ENCODE assay signal across 22 mouse cellular contexts in genomic region chr11:120257911-120258310, GRCm38 (mm10).
"Had no signal": no experiment of that assay in that cellular context is flagged by ENCODE, and none has a peak within 500 bp of the region (broad histone marks: within the 10 kb centered on the region; RNA-seq: fewer than 3 reads in every experiment).

No protein-coding gene starts in this region.

- H3K9me3 ChIP-seq: limb, embryonic 12.5 days; limb, embryonic 15.5 days; midbrain, embryonic 13.5 days; neural tube, embryonic 12.5 days; neural tube, embryonic 15.5 days; stomach, embryonic 15.5 days had no signal

- H3K4me2 ChIP-seq: limb, embryonic 15.5 days; liver, embryonic 11.5 days; lung, embryonic 14.5 days; midbrain, embryonic 13.5 days; neural tube, embryonic 12.5 days; neural tube, embryonic 15.5 days; stomach, embryonic 15.5 days had no signal

- H3K9ac ChIP-seq: limb, embryonic 12.5 days; limb, embryonic 15.5 days; liver, embryonic 14.5 days; liver, postnatal 0 days; lung, embryonic 14.5 days; neural tube, embryonic 12.5 days; neural tube, embryonic 15.5 days; stomach, embryonic 15.5 days had no signal

- H3K27ac ChIP-seq: kidney, postnatal 0 days; layer of hippocampus, adult 2 months; limb, embryonic 15.5 days; liver, embryonic 14.5 days; macrophage; midbrain, embryonic 13.5 days; neural tube, embryonic 12.5 days; neural tube, embryonic 15.5 days; stomach, embryonic 15.5 days had no signal

- H3K36me3 ChIP-seq: limb, embryonic 15.5 days; neural tube, embryonic 15.5 days; stomach, embryonic 15.5 days had no signal

- DNase-seq: kidney, adult 2 months; kidney, postnatal 25 days; layer of hippocampus, adult 9-11 months; liver, postnatal 0 days; right cerebral cortex, adult 18-20 months; right cerebral cortex, postnatal 25 days; spleen, adult 18-20 months; thymus, adult 18-20 months; thymus, postnatal 36 days had no signal

- H3K4me3 ChIP-seq: layer of hippocampus, adult 2 months; limb, embryonic 12.5 days; limb, embryonic 15.5 days; midbrain, embryonic 13.5 days; neural tube, embryonic 12.5 days; neural tube, embryonic 15.5 days; stomach, embryonic 15.5 days had no signal

- H3K27me3 ChIP-seq: limb, embryonic 12.5 days; midbrain, embryonic 13.5 days; neural tube, embryonic 12.5 days; neural tube, embryonic 15.5 days; stomach, embryonic 15.5 days had no signal

- ATAC-seq: liver, postnatal 0 days; lung, postnatal 0 days; midbrain, embryonic 13.5 days had no signal
